Mouse (Mus musculus) left cerebral cortex, adult 2 months (tissue): ENCODE data around the gene Dhdh. TPM values are rescaled to one million over a fixed set of nuclear protein-coding genes. Genes with fewer than 3 reads are reported as not detected.
"Not testable (repeated sequence)": the region's sequence is repeated elsewhere in the genome, so short reads cannot be mapped to it uniquely, and the experiment has no call there.

Experiments
- DNase-seq, 2 experiments: peaks; one replicate each; pipeline ENCODE4 v3.0.0; 2021 to 2022; ENCODE audit warnings: low spot score in 2 of 2, mixed read lengths in 1 of 2; ENCODE audit errors: extremely low spot score in 1 of 2
- H3K27ac ChIP-seq: fragments of 200-600 bp; 2 replicates; pipeline ENCODE4 v1.8.1; 2022
- H3K4me3 ChIP-seq: fragments of 200-600 bp; 2 replicates; pipeline ENCODE4 v1.8.1; 2022
- CTCF ChIP-seq: fragments of 200-600 bp; IDR thresholded peaks from 2 replicates; pipeline ENCODE4 v1.8.1; 2022; ENCODE audit warnings: antibody characterized with exemption, mild to moderate bottlenecking, moderate library complexity
- intact Hi-C: fragments of 180-260 bp; cut with DNase I; formaldehyde crosslinking; loops from one replicate; pipeline ENCODE4 v1.15.1; 2025
- total RNA-seq, 2 experiments: library from RNA; stranded (reverse); gene quantifications; 2 replicates each; pipeline ENCODE4 v1.2.3; 2021

Gene Dhdh
- total RNA-seq, 2 experiments from 2014 or later, result 3.7 to 4.8 TPM

DNA sequence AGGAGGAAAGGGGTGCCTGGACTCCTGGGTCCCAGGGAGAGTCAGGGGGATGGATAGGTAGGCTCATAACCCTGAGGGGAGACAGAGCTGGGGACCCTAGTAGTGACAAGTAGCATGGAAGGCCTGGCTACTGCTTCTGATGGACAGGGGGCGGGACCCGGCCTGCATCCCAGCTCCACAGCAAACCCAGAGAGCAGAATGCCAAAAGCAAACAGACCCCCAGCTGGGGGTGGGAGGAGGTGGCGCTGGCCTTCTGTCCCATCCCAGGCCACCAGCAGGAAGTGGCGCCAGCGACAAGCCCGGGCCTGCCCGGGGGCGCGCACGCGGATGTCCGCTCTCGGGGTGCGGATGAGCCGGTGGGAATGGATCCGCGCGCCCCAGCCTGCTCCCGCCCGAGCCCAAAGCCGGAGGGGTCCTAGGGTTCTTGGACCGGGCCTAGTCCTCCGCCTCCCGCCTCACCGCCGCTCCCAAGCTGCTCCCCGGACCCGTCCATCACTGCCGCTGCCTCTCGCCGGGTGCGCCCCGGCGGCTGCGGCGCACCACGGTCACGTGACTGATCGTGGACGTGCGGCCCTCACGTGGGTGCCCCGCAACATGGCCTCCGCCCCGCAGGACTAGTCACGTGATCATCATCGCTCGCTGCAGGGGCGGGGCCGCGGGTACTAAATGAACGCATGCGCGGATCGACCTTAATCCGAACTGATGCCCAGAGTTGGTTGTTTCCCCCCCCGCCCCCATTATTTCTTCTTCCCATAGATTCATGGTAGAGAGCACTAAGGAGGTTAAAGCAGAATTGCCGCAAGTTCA lies 22.1 kb downstream of the Dhdh start, which contains the start of gene Bax:
TSS of gene Bax (minus strand) at position 616 of the 807 bp plus-strand sequence.
- TF ChIP-seq CTCF, result no peak; the same call in 1 of the 2 replicates
- H3K27ac ChIP-seq, result peak within 1 kb of the TSS; percentile 81
- peak; percentile 95 to 97 for DNase-seq
- intact Hi-C loops, result loop anchor here (2.0 to 5.0 kb wide), 2 partner anchors 122 to 216 kb away; partner anchors contain the start of gene Ntn5
- H3K4me3 ChIP-seq, result peak within 1 kb of the TSS; percentile 96

- no peak for DNase-seq
- Histone ChIP-seq H3K4me3 (peak overlapping the region; percentile 96), H3K27ac (peak overlapping the region; percentile 81; the same call in 1 of the 2 replicates)
- no peak; the same call in 1 of the 2 replicates for TF ChIP-seq CTCF
- intact Hi-C loops, result loop anchor here (5.0 kb wide), 1 partner anchor 217 kb away; the partner anchor contains the start of gene Ntn5
Measured at GRCm38 (mm10) chr7:45465549-45465948, 23.1 kb downstream of the Dhdh start.

GRCm38 (mm10) chr7:45465112-45465511 lies 23.5 kb downstream of the Dhdh start:
- intact Hi-C loops, result loop anchor here (5.0 kb wide), 1 partner anchor 217 kb away; the partner anchor contains the start of gene Ntn5
- TF ChIP-seq CTCF, result no peak
- Histone ChIP-seq H3K27ac (no peak overlapping the region), H3K4me3 (no peak overlapping the region)
- no peak for DNase-seq

DNA sequence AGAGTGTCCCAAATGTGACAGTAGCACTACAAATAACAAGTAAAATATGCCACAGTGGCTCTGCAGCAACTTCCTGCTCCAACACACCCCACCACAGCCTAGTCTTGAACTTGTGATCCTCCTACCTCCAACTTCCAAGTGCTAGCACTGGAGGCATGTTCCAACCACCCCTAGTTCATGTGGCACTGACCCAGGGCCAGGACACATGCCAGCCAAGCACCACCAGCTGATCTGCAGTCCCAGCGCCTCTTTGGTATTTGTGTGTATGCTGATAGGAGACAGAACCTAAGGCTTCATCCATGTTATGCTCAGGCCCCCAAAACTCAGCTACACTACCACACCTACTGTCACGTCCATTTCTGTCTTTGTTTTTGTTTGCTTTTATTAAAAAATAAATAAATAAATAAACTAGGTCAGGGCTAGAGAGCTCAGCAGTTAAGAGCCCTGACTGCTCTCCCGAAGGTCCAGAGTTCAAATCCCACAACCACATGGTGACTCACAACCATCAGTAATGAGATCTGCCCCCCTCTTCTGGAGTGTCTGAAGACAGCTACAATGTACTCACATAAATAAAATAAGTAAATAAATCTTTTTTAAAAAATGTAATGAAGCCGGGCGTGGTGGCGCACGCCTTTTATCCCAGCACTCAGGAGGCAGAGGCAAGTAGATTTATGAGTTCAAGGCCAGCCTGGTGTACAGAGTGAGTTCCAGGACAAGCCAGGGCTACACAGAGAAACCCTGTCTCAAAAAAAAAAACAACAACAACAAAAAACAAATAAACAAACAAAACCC lies 24.4 kb downstream of the Dhdh start:
- H3K27ac ChIP-seq, result no peak overlapping the region
- TF ChIP-seq CTCF, result no peak
- intact Hi-C loops, result no loop called here
- DNase-seq, result no peak
- no peak overlapping the region for H3K4me3 ChIP-seq

DNA sequence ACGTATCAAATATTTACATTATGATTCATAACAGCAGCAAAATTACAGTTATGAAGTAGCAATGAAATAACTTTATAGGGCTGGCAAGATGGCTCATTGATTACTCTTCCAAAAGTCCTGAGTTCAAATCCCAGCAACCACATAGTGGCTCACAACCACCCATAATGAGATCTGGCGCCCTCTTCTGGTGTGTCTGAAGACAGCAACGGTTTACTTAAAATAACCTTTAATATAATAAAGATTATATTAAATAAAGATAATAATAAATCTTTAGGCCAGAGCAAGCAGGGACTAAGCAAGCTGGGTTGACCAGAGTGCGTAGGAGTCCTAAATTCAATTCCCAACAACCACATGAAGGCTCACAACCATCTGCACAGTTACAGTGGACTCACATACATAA lies 25.7 kb downstream of the Dhdh start:
- intact Hi-C loops, H3K27ac ChIP-seq, H3K4me3 ChIP-seq, DNase-seq: not testable (repeated sequence)
- peak; percentile 52 for TF ChIP-seq CTCF

DNA sequence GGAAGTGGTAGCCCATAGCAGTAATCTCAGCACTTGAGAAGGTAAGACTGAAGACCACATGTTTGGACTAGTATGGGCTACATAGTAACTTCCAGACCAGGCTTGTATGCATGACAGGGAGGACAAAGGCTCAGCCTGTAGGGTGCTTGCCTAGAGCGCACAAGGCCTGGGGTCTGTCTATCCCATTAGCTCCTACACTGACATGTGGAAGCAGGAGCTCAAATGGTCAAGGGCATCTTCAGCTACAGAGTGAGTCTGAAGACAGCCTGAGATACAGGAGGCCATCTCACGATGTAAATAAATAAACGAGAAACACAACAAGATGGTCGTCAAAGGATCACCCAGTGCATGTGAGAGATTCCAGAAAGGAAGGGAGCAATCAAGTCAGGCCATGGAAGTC lies 26.3 kb downstream of the Dhdh start:
- no peak overlapping the region for H3K4me3 ChIP-seq
- no peak for DNase-seq
- no peak overlapping the region for H3K27ac ChIP-seq
- intact Hi-C loops, result no loop called here
- TF ChIP-seq CTCF, result no peak

DNA sequence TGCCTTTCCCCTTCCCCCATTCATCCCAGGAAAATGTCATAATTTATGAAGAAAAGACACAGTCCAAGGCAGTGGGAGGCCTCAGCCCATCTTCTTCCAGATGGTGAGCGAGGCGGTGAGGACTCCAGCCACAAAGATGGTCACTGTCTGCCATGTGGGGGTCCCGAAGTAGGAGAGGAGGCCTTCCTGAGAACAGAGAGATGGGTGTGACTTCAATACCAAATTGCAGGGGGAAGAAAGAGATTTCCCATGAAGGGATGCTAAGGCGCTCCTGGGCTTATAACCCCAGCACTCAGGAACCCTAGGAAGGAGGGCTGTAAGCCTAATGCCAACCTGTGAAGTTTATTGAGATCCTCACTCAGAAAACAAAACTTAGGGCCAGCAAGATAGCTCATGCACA lies 26.8 kb downstream of the Dhdh start:
- intact Hi-C loops, result no loop called here
- Histone ChIP-seq H3K4me3 (no peak overlapping the region), H3K27ac (no peak overlapping the region)
- no peak for TF ChIP-seq CTCF
- no peak for DNase-seq

DNA sequence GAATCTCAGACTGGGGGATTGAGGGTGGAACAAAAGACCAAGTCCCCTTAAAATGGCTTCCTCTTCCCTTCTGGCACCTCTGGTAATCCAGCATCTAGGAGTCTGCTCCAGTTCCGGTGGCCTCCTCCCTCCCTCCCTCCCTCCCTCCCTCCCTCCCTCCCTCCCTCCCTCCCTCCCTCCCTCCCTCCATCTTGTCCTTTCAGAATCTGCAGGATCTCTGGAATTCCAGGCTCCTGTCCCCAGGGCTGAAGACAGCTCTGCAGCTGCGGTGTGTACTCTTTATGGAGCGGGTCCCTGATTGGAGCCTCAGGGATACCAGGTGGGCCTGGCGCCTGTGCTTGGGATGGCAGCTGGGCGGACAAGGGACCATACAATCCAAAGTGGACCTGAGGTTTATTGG lies 27.3 kb downstream of the Dhdh start:
- intact Hi-C loops, result no loop called here
- no peak for DNase-seq
- H3K27ac ChIP-seq, result peak overlapping the region; percentile 95; the same call in 1 of the 2 replicates
- H3K4me3 ChIP-seq, result no peak overlapping the region
- no peak for TF ChIP-seq CTCF

- intact Hi-C loops, result no loop called here
Measured at GRCm38 (mm10) chr7:45460860-45461314, 27.7 kb downstream of the Dhdh start.

GRCm38 (mm10) chr7:45460377-45460776 lies 28.2 kb downstream of the Dhdh start:
- Histone ChIP-seq H3K4me3 (peak overlapping the region; percentile 88), H3K27ac (peak overlapping the region; percentile 95)
- no peak for TF ChIP-seq CTCF
- no peak for DNase-seq
- intact Hi-C loops, result no loop called here

More at GRCm38 (mm10) chr7:45460860-45461314, 27.7 kb downstream of the Dhdh start:
- peak in 1 of 2 experiments; percentile 34 for DNase-seq
- peak overlapping the region; percentile 95 for H3K27ac ChIP-seq
- no peak for TF ChIP-seq CTCF
- H3K4me3 ChIP-seq, result no peak overlapping the region

- intact Hi-C loops, result not testable (repeated sequence)
- DNase-seq, result peak; percentile 91 to 96
- Histone ChIP-seq H3K4me3 (peak within 1 kb of the TSS; percentile 88), H3K27ac (peak within 1 kb of the TSS; percentile 95)
Measured at GRCm38 (mm10) chr7:45459564-45460140, 29.0 kb downstream of the Dhdh start, which contains the start of gene Ftl1. TSS of gene Ftl1 (minus strand) at chr7:45459884.
